Mouse (Mus musculus) hindbrain, embryonic 15.5 days (tissue): Measurements from ENCODE around the gene Mrps23. TPM values are rescaled to one million over a fixed set of nuclear protein-coding genes. Genes with fewer than 3 reads are reported as not detected.
"Not testable (repeated sequence)": the region's sequence is repeated elsewhere in the genome, so short reads cannot be mapped to it uniquely, and the experiment has no call there.

ENCODE experiments used
- ATAC-seq: fragments of 200-750 bp; cut with Nextera tagmentation; 2 replicates; pipeline ENCODE4 v1.8.0; 2017; ENCODE audit warnings: low read depth, moderate number of reproducible peaks, moderate TSS enrichment; ENCODE audit not compliant: low FRiP score
- H3K27ac ChIP-seq: fragments of 300-500 bp; sonication (generic); replicated peaks from 2 replicates; pipeline ENCODE4 v1.5.1; 2015; ENCODE audit warnings: mild to moderate bottlenecking, inconsistent platforms
- H3K27me3 ChIP-seq: fragments of 300-500 bp; sonication (generic); 2 replicates; pipeline ENCODE4 v1.6.1; 2015; ENCODE audit warnings: control low read depth, inconsistent platforms
- H3K36me3 ChIP-seq: fragments of 300-500 bp; sonication (generic); 2 replicates; pipeline ENCODE4 v1.6.1; 2015; ENCODE audit warnings: control low read depth, inconsistent platforms
- H3K4me1 ChIP-seq: fragments of 300-500 bp; sonication (generic); replicated peaks from 2 replicates; pipeline ENCODE4 v1.6.1; 2015; ENCODE audit warnings: control low read depth, inconsistent platforms
- H3K4me2 ChIP-seq: fragments of 300-500 bp; sonication (generic); 2 replicates; pipeline ENCODE4 v1.6.1; 2015; ENCODE audit warnings: moderate library complexity, mild to moderate bottlenecking, inconsistent platforms
- H3K4me3 ChIP-seq: fragments of 300-500 bp; sonication (generic); 2 replicates; pipeline ENCODE4 v1.5.1; 2015; ENCODE audit warnings: mild to moderate bottlenecking, inconsistent platforms
- H3K9ac ChIP-seq: fragments of 300-500 bp; sonication (generic); 2 replicates; pipeline ENCODE4 v1.6.1; 2015; ENCODE audit warnings: inconsistent platforms
- H3K9me3 ChIP-seq: fragments of 300-500 bp; sonication (generic); 2 replicates; pipeline ENCODE4 v1.6.1; 2016; ENCODE audit warnings: control low read depth, inconsistent platforms
- WGBS: fragments of 180-500 bp; shearing (Covaris S2); methylation state at CpG from one replicate; pipeline ENCODE4 v1.1.7; 2015; 5-methylcytosine and 5-hydroxymethylcytosine counted together
- polyA plus RNA-seq: library from polyadenylated mRNA; unstranded; fragments of >200 nt; fragmentation: Nextera tagmentation; extraction: Ambion mirVana; gene quantifications from 2 replicates; pipeline ENCODE4 v1.2.1, GENCODE M21; 2015

Gene Mrps23
- polyA plus RNA-seq, 1 experiment from 2014 or later, result 61.7 TPM

DNA sequence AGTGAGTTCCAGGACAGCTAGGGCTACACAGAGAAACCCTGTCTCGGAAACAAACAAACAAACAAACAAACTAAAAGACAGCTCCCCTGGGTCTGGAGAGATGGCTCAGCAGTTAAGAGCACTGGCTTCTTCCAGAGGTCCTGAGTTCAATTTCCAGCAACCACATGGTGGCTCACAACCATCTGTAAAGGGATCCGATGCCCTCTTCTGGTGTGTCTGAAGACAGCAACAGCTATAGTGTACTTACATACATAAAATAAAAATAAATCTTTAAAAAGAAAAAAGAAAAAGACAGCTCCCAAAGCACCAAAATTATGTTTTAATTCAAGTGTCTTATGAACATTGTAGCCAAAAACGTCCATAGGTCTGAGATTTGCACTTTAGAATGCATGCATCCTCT lies 8.5 kb upstream of the Mrps23 start:
- not testable (repeated sequence) for H3K9me3 ChIP-seq, H3K4me2 ChIP-seq, H3K9ac ChIP-seq, ATAC-seq, H3K4me3 ChIP-seq, H3K36me3 ChIP-seq, H3K27ac ChIP-seq
- 84% methylated on average over 3 of the region's 3 CpGs for WGBS
- Histone ChIP-seq H3K4me1 (peaks cover 17% of the 10 kb centered on the region), H3K27me3 (peaks cover 28% of the 10 kb centered on the region)

DNA sequence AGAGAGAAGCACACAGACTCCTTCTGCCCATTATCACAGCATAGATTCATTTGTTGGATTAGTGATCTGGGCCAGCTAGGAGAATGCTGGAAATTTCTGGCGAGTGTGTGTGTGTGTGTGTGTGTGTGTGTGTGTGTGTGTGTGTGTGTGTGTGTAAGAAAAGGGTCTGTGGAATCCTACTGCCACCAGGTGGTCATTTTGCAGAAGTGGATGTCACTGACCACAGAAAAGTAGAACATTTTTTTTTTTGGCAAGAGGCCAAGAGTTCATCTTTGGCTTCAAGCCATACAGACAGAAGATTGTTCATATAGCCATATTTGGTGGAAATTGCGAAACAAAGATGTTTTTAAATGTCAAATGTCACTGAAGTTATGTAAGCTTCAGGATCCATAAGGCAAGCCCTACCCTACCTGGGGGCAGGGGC lies 7.0 kb upstream of the Mrps23 start:
- Histone ChIP-seq H3K4me3 (no peak overlapping the region), H3K27me3 (peaks cover 15% of the 10 kb centered on the region), H3K36me3 (no peaks in the 10 kb centered on the region), H3K27ac (no peak overlapping the region), H3K9ac (no peak overlapping the region), H3K4me2 (no peak overlapping the region), H3K4me1 (peaks cover 19% of the 10 kb centered on the region), H3K9me3 (no peaks in the 10 kb centered on the region)
- WGBS, result 12% methylated on average over 2 of the region's 2 CpGs
- no peak for ATAC-seq

DNA sequence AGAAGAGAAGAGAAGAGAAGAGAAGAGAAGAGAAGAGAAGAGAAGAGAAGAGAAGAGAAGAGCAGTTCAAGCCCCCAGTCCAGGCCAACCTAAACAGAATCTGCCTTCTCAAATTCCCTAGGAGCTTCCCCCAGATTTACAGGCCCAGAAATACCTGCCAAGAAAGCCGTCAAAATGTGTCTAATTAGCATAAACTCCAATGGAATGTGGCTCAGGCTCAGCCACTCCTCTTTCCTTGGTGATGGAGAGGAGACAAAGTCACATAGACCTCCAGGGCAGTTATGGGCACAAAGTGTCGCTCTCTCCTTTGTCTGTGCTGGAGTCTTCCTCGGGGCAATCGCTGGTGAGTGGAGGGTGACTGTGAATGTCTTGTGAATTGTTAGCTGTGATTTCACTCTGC lies 6.0 kb upstream of the Mrps23 start:
- Histone ChIP-seq H3K27ac (no peak overlapping the region), H3K27me3 (peaks cover 5% of the 10 kb centered on the region), H3K9ac (no peak overlapping the region), H3K9me3 (no peaks in the 10 kb centered on the region), H3K4me3 (no peak overlapping the region), H3K36me3 (no peaks in the 10 kb centered on the region), H3K4me2 (no peak overlapping the region), H3K4me1 (peaks cover 23% of the 10 kb centered on the region)
- 17% methylated on average over 4 of the region's 4 CpGs for WGBS
- ATAC-seq, result no peak

DNA sequence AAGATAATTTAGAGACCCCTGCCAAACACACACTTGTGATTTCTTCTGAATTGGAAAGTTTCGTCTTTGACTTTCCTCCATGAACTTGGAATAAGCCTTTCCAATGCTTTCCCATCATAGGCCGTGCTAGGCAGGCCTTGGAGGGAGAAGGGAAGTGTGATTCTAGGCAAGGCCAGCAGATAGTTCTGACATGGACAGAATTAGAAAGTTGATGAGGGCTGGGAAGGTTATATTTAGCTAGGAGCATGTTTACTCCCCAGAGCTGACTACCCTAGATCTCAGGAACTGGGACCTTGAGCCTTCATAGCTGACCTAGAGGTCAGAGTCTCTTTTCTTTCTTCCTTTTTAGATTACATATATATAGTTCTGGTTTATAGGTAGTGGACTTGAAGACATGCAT lies 3.0 kb upstream of the Mrps23 start:
- Histone ChIP-seq H3K9me3 (no peaks in the 10 kb centered on the region), H3K4me3 (no peak overlapping the region), H3K27me3 (no peaks in the 10 kb centered on the region), H3K27ac (no peak overlapping the region), H3K9ac (no peak overlapping the region), H3K36me3 (no peaks in the 10 kb centered on the region), H3K4me2 (no peak overlapping the region), H3K4me1 (peaks cover 38% of the 10 kb centered on the region)
- 82% methylated on average over 2 of the region's 2 CpGs for WGBS
- no peak for ATAC-seq

DNA sequence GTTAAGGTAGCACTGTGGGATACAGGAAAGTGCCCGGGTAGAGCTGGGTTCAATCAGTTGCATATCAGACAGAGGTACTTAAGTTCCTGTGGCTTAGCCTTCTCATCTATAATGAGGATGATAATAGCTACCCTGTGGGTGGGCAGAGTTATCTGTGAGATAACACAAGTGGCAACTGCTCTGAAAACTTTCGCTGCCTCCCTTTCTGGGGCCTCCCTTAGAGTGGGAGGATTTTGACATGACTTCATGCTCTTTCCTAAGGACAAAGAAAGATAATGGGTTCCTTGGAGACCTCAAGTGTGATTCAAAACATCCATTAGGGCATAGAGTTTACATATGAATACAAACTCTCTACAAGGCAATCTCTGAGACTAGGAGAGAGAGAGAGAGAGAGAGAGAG lies 2.1 kb upstream of the Mrps23 start:
- no peak for ATAC-seq
- Histone ChIP-seq H3K4me1 (peaks cover 38% of the 10 kb centered on the region), H3K27ac (no peak overlapping the region), H3K4me3 (no peak overlapping the region), H3K27me3 (no peaks in the 10 kb centered on the region), H3K4me2 (no peak overlapping the region), H3K9me3 (no peaks in the 10 kb centered on the region), H3K36me3 (no peaks in the 10 kb centered on the region), H3K9ac (no peak overlapping the region)
- 1% methylated on average over 2 of the region's 2 CpGs for WGBS

DNA sequence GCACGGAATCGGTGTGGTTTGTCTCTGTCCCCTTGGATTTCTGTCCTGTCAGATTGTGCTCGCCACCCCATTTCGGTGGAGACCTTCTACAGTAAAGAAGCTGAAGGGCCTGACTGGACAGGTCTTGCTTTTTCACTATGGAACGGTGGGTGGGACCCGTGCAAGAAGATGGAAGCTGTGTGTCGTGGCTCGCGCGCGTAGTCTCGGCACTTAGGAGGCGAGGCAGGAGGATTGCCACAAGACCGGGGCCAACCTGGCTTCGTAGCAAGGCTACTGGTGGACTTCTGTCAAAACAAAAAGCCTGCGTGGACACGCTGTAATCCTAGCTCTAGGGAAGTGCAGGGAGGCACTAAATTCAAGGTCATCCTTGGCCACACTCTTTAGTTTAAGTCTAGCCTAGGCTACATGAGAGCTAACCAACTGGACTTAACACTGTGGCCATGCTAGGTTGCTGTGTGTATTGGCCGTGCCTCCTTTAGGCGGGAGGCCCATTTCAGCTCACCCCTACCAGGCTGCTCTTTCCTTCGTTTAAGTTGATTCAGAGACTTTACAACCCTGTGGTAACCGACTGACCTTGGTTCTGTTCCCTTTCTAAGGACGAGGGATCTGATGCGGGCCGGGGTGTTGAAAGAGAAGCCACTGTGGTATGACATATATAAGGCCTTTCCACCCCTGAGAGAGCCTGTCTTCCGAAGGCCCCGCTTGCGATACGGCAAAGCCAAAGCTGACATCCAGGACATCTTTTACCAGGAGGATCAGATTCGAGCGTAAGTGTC lies 593 bp downstream of the Mrps23 start:
- peak; percentile 43; the same call in 1 of the 2 replicates for ATAC-seq
- Histone ChIP-seq H3K4me2 (peak overlapping the region; percentile 80), H3K9ac (peak overlapping the region; percentile 84), H3K4me1 (peaks cover 34% of the 10 kb centered on the region), H3K9me3 (no peaks in the 10 kb centered on the region), H3K4me3 (peak overlapping the region; percentile 77), H3K27me3 (no peaks in the 10 kb centered on the region), H3K36me3 (peaks cover 8% of the 10 kb centered on the region), H3K27ac (peak overlapping the region; percentile 80)
- WGBS, result 34% methylated on average over 30 of the region's 30 CpGs

DNA sequence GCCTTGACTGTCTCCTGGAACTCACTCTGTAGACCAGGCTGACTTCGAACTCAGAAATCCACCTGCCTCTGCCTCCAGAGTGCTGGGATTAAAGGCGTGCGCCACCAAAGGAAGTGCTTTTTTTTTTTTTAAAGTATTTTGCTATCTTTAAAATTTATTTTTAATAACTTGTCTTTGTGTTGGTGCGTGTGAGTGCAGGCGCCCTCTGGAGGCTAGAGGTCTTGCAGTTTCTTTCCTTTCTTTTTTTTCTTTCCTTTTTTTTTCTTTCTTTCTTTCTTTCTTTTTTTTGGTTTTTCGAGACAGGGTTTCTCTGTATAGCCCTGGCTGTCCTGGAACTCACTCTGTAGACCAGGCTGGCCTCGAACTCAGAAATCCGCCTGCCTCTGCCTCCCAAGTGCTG lies 2.4 kb downstream of the Mrps23 start:
- WGBS, result 83% methylated on average over 8 of the region's 8 CpGs
- H3K27ac ChIP-seq, H3K9ac ChIP-seq, H3K9me3 ChIP-seq, ATAC-seq, H3K4me3 ChIP-seq, H3K4me2 ChIP-seq, H3K27me3 ChIP-seq: not testable (repeated sequence)
- Histone ChIP-seq H3K4me1 (peaks cover 34% of the 10 kb centered on the region), H3K36me3 (peaks cover 24% of the 10 kb centered on the region)

DNA sequence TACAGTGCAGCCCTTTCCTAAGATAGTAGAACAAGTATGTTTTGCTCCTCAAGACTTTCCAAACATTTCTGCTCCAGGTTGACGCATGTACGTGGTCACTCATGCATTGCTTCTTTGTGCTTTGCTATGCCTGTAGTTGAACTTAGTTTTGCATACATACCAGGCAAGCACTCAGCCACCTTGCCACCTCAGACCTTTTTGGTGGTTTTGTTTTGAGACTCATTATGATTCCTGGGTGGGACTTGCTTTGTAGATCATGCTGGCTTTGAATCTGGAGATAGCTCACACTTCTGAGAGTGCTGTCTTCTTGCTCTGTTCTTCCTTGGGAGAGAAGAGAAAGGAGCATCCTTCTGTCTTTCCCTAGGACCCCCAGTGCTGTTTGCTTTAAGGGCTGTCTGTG lies 3.5 kb downstream of the Mrps23 start:
- WGBS, result 94% methylated on average over 2 of the region's 2 CpGs
- Histone ChIP-seq H3K4me3 (no peak overlapping the region), H3K27ac (no peak overlapping the region), H3K9me3 (no peaks in the 10 kb centered on the region), H3K4me2 (no peak overlapping the region), H3K27me3 (no peaks in the 10 kb centered on the region), H3K36me3 (peaks cover 24% of the 10 kb centered on the region), H3K4me1 (peaks cover 32% of the 10 kb centered on the region), H3K9ac (no peak overlapping the region)
- no peak for ATAC-seq

DNA sequence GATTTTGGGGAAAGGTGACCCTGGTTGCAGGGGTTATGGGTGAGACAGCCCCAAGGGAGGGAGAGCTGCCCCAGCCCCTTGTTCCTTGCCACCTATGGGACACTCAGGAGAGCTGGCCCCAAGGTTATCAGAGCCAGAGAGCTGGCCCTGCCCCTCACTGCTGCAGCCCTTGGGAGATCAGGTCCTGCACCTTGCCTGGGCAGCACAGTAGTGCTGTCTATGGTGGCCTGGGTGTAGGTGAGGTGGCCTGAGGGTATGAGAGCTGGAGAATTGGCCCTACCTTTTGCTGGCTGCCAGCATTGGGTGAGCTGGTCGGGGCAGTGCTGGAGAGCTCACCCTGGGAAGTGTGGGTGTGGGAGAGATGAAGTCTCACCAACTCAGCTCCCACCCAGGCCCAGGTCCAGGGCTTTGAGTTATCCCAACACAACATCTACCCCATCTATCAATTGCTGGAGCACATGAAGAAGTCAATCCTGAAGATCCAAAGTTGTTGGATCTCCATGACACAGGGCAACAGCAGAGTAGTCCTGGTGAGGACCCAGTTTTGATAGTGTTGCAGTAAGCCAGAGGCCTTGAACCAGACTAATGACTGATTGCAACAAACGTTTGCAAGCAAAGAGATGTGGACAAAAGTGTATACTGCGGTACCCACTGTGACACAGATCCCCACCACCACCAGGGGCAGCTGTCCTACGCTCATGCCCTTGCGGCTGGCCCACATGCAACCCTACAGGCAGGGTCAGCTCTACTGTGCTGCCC lies 7.8 kb downstream of the Mrps23 start:
- WGBS, result 86% methylated on average over 5 of the region's 5 CpGs
- Histone ChIP-seq H3K36me3 (peaks cover 24% of the 10 kb centered on the region), H3K4me1 (peaks cover 24% of the 10 kb centered on the region), H3K9ac (no peak overlapping the region), H3K4me2 (no peak overlapping the region), H3K9me3 (no peaks in the 10 kb centered on the region), H3K27ac (no peak overlapping the region), H3K4me3 (no peak overlapping the region), H3K27me3 (no peaks in the 10 kb centered on the region)
- ATAC-seq, result 0 out of 2 replicates have a peak, but pooled peaks have one; percentile 2

DNA sequence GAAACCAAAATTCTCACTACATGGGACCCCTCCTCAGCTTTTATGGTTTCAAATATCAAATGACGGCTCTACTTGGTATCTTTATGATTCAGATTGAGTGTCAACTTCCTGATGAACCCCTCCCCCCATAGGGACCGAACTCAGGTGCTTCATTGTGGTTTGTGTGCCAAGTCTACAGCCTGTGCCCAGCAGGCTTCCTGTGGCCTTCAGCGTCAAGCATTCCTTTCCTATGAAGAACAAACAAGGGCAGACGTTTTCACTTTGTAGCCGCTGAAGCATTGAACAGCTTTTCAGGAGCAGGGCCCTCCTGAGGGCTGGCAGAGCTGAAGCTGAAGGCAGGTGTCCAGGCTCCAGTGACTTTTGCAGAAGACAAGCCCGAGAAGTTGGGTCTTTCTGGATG lies 9.6 kb downstream of the Mrps23 start:
- H3K27ac ChIP-seq, result no peak overlapping the region
- 46% methylated on average over 6 of the region's 6 CpGs for WGBS
- H3K4me3 ChIP-seq, result no peak overlapping the region
- no peaks in the 10 kb centered on the region for H3K9me3 ChIP-seq
- H3K36me3 ChIP-seq, result peaks cover 20% of the 10 kb centered on the region
- no peak overlapping the region for H3K4me2 ChIP-seq
- no peak for ATAC-seq
- H3K9ac ChIP-seq, result no peak overlapping the region
- H3K27me3 ChIP-seq, result no peaks in the 10 kb centered on the region
- H3K4me1 ChIP-seq, result peaks cover 21% of the 10 kb centered on the region

DNA sequence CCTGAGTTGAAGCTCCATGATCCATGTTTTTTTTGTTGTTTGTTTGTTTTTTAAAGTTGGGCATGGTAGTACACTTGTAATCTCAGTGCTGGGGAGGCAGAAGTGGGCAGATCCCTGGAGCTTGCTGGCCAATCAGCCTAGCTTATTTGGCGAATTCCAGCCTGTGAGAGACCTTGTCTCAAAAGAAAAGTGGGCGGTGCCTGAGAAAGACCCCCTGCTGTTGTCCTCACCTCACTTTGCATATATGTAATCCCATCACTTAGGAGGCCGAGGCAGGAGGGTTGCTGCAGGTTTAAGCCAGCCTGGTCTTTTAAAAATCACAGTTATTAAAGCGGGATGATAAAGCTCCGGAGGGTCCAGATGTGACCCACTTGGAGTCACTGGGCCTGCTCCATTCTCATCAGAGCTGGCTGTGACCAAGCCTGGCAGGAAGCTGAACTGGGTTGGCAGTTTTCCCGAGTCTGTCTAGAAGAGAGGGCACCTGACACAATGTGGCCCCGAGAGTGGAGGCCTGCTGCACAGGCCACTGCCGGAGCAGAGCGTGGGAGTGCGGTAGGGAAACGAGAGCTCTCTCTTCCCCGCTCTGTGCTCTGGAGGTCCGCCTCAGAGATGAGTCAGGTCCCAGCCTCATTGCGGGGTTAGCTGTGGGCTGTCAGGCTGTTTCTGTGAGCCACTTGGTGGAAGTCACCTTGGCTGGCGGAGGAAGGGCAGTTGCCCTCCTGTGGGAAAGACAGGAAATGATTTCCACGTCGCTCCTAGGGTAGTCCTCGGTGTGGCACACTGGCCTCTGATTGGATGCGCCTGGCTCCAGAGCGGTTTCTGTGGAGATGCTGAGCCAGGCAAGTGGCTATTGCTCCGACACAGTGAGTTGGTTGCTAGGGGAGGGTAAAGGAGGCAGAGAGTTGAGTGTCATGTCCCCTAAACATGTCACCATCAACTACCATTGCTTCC lies 11.0 kb downstream of the Mrps23 start:
- H3K4me1 ChIP-seq, result peaks cover 21% of the 10 kb centered on the region
- peak; percentile 67 for ATAC-seq
- H3K4me2 ChIP-seq, result peak overlapping the region; percentile 53
- H3K27me3 ChIP-seq, result no peaks in the 10 kb centered on the region
- peak overlapping the region; percentile 19 for H3K4me3 ChIP-seq
- no peaks in the 10 kb centered on the region for H3K9me3 ChIP-seq
- H3K27ac ChIP-seq, result peak overlapping the region; percentile 72
- no peak overlapping the region for H3K9ac ChIP-seq
- WGBS, result 41% methylated on average over 21 of the region's 21 CpGs
- H3K36me3 ChIP-seq, result peaks cover 13% of the 10 kb centered on the region
